Mouse (Mus musculus): ENCODE data around the gene Kat2a.

- TF ChIP-seq POLR2A (IDR thresholded peaks at IDR 0.05; ENCODE audit: low read depth, low read length) (no peak), CTCF (conservative IDR thresholded peaks at IDR 0.05; ENCODE audit: insufficient read depth, insufficient read length, low read depth, low read length) (no peak)
These were observed 46.7 kb upstream of the Kat2a start for GRCm38 (mm10) chr11:100758707-100759610.

Measured in kidney, adult 2 months (tissue).